Mouse (Mus musculus) testis, adult 2 months (tissue): ENCODE measurements at regions not wholly inside any gene's neighbourhood (a gene's known extent, or its start where the extent isn't known, plus 50 kb on each side); places are given as distances from the start of the nearest gene placed in this dataset.

ENCODE experiments used
- H3K27ac ChIP-seq: fragments of 200-500 bp; 2 replicates; pipeline ENCODE4 v1.5.1; 2012; ENCODE audit warnings: low read depth, low read length; ENCODE audit not compliant: control insufficient read depth, insufficient read depth
- H3K27me3 ChIP-seq: fragments of 200-500 bp; 2 replicates; pipeline ENCODE4 v1.6.1; 2012; ENCODE audit warnings: mild to moderate bottlenecking, low read length, moderate library complexity; ENCODE audit not compliant: control insufficient read depth, insufficient read depth
- H3K36me3 ChIP-seq: fragments of 200-500 bp; 2 replicates; pipeline ENCODE4 v1.6.1; 2012; ENCODE audit warnings: mild to moderate bottlenecking, low read length; ENCODE audit not compliant: control insufficient read depth, insufficient read depth
- H3K4me1 ChIP-seq: fragments of 200-500 bp; 2 replicates; pipeline ENCODE4 v1.6.1; 2012; ENCODE audit warnings: low read length; ENCODE audit not compliant: control insufficient read depth, insufficient read depth
- H3K4me3 ChIP-seq: fragments of 200-500 bp; 2 replicates; pipeline ENCODE4 v1.5.1; 2012; ENCODE audit warnings: low read depth, mild to moderate bottlenecking, low read length, moderate library complexity, mixed read lengths; ENCODE audit not compliant: control insufficient read depth
- CTCF ChIP-seq: fragments of 200-500 bp; IDR thresholded peaks from 2 replicates; pipeline ENCODE4 v1.5.1; 2012; ENCODE audit warnings: low read depth, mild to moderate bottlenecking, inconsistent platforms, low read length, moderate library complexity; ENCODE audit not compliant: control insufficient read depth, insufficient read depth, insufficient replicate concordance
- POLR2A ChIP-seq: fragments of 200-500 bp; IDR thresholded peaks from 2 replicates; pipeline ENCODE4 v1.6.1; 2012; ENCODE audit warnings: low read depth, mild to moderate bottlenecking, inconsistent platforms, low read length, moderate library complexity; ENCODE audit not compliant: control insufficient read depth

- Histone ChIP-seq H3K36me3 (no peaks in the 10 kb centered on the region), H3K4me1 (no peaks in the 10 kb centered on the region)
- TF ChIP-seq POLR2A = no peak
- TF ChIP-seq CTCF = no peak
These were observed 413.5 kb downstream of the Prdm2 start for GRCm38 (mm10) chr4:142799291-142799690.

GRCm38 (mm10) chr4:142798834-142799233, 414.0 kb downstream of the Prdm2 start:
- no peak overlapping the region for H3K27ac ChIP-seq
- H3K27me3 ChIP-seq = no peaks in the 10 kb centered on the region
- H3K4me3 ChIP-seq = no peak overlapping the region
- no peak for TF ChIP-seq POLR2A
- H3K4me1 ChIP-seq = no peaks in the 10 kb centered on the region
- no peaks in the 10 kb centered on the region for H3K36me3 ChIP-seq

More at GRCm38 (mm10) chr4:142799291-142799690, 413.5 kb downstream of the Prdm2 start:
- no peak overlapping the region for H3K4me3 ChIP-seq
- no peaks in the 10 kb centered on the region for H3K27me3 ChIP-seq
- no peak overlapping the region for H3K27ac ChIP-seq

DNA sequence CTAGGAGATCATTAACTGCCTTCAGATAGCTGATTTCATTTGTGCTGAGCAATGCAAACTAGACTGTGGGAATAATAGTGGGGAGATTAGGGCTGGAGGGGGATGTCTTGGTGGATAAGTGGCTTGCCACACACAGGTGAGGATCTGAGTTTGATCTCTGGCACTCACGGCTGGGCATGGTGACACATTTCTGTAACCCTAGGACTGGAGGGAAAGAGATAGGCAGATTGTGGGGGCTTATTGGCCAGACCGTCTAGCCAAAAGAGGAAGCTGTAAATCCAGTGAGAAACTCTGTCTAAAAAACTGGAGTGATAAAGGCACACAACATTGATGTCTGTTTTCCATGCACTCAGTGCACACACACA, 420.2 kb downstream of the Prdm2 start:
- no peaks in the 10 kb centered on the region for H3K36me3 ChIP-seq
- no peaks in the 10 kb centered on the region for H3K27me3 ChIP-seq
- no peaks in the 10 kb centered on the region for H3K4me1 ChIP-seq
- TF ChIP-seq POLR2A = no peak
- no peak for TF ChIP-seq CTCF
- H3K4me3 ChIP-seq = no peak overlapping the region
- no peak overlapping the region for H3K27ac ChIP-seq

GRCm38 (mm10) chr4:142791823-142792605, 420.8 kb downstream of the Prdm2 start:
- Histone ChIP-seq H3K4me1 (no peaks in the 10 kb centered on the region), H3K27me3 (no peaks in the 10 kb centered on the region), H3K4me3 (no peak overlapping the region), H3K36me3 (no peaks in the 10 kb centered on the region), H3K27ac (no peak overlapping the region)
- no peak for TF ChIP-seq POLR2A
- TF ChIP-seq CTCF = no peak

GRCm38 (mm10) chr4:142789048-142789447, 423.7 kb downstream of the Prdm2 start:
- H3K4me1 ChIP-seq = no peaks in the 10 kb centered on the region
- H3K27me3 ChIP-seq = no peaks in the 10 kb centered on the region
- no peak for TF ChIP-seq POLR2A
- TF ChIP-seq CTCF = no peak
- no peak overlapping the region for H3K27ac ChIP-seq
- H3K4me3 ChIP-seq = no peak overlapping the region
- no peaks in the 10 kb centered on the region for H3K36me3 ChIP-seq

GRCm38 (mm10) chr4:142785386-142785785, 427.4 kb downstream of the Prdm2 start:
- TF ChIP-seq POLR2A = no peak
- H3K27ac ChIP-seq = no peak overlapping the region
- H3K36me3 ChIP-seq = no peaks in the 10 kb centered on the region
- H3K4me3 ChIP-seq = no peak overlapping the region
- no peaks in the 10 kb centered on the region for H3K27me3 ChIP-seq
- H3K4me1 ChIP-seq = no peaks in the 10 kb centered on the region

GRCm38 (mm10) chr4:142776711-142777411, 435.9 kb downstream of the Prdm2 start:
- H3K4me3 ChIP-seq = no peak overlapping the region
- H3K36me3 ChIP-seq = no peaks in the 10 kb centered on the region
- H3K27ac ChIP-seq = no peak overlapping the region
- H3K4me1 ChIP-seq = no peaks in the 10 kb centered on the region; the same call in 1 of the 2 replicates
- TF ChIP-seq CTCF = no peak
- TF ChIP-seq POLR2A = no peak
- H3K27me3 ChIP-seq = no peaks in the 10 kb centered on the region

DNA sequence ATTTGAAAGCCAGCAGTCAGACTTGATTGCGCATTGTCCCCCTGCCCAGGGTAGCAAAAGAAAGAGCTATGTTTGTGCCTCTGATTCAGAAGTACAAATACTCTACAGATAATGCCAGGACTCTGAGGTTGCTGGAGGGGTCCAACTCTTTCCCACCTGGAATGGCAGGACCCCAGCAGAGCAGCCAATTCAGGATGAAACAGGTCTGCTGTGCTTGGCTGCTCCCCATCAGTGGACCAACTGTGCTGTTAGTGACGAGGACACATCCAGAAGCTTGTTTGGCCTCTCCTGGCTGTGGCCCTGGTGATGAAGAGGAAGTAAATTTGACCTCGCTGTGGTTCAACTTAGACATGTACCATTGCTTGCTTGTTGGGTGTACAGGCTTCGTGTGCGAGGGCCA, 437.8 kb downstream of the Prdm2 start:
- Histone ChIP-seq H3K4me1 (no peaks in the 10 kb centered on the region; the same call in 1 of the 2 replicates), H3K27me3 (no peaks in the 10 kb centered on the region), H3K4me3 (no peak overlapping the region), H3K36me3 (no peaks in the 10 kb centered on the region), H3K27ac (no peak overlapping the region)
- TF ChIP-seq POLR2A = no peak
- TF ChIP-seq CTCF = no peak
